Mouse (Mus musculus): ENCODE results near the gene Eya2. TPM values are rescaled to one million over a fixed set of nuclear protein-coding genes. Genes with fewer than 3 reads are reported as not detected.
A peak's percentile ranks its signal among the peaks of the same experiment; 100 is the strongest.
"Not testable (repeated sequence)": the region's sequence is repeated elsewhere in the genome, so short reads cannot be mapped to it uniquely, and the experiment has no call there.

Gene Eya2
- polyA plus RNA-seq, 1 experiment from 2014 or later = 4.2 TPM

DNA sequence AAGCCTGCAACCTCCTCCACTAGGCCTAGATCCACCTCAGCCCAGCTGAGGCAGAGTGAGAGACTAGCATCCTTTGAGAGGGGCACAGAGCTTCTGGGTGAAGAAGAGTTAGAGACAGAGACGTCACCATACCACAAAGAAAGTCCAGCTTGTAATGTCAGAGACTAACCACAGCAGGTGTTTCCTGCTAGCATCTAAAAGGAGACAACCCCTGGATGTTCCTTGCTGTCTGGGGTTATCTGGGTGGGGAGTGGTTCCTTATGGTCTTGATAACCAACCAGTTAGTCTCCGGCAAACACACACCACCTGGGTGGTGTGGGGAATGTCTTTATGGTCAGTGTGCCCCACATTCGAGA is 198.4 kb downstream of the Eya2 start:
- Histone ChIP-seq H3K4me2 (ENCODE audit: low read length) (no peak overlapping the region), H3K27me3 (replicated peaks; ENCODE audit: control insufficient read depth, insufficient read depth, low read length) (no peaks in the 10 kb centered on the region), H3K4me3 (ENCODE audit: low read depth, low read length) (no peak overlapping the region), H3K9me3 (replicated peaks; ENCODE audit: control insufficient read depth, low read length) (no peaks in the 10 kb centered on the region), H3K9ac (ENCODE audit: low read length) (no peak overlapping the region), H3K36me3 (ENCODE audit: control insufficient read depth, insufficient read depth, low read length) (peaks cover 85% of the 10 kb centered on the region), H3K27ac (ENCODE audit: low read depth, low read length) (no peak overlapping the region), H3K4me1 (ENCODE audit: control insufficient read depth, insufficient read depth, low read length) (peaks cover 4% of the 10 kb centered on the region; the same call in 1 of the 2 replicates)
- WGBS = 92% methylated on average over 3 of the region's 3 CpGs
- DNase-seq (ENCODE audit: low spot score) (no peak), ATAC-seq (no peak)

GRCm38 (mm10) chr2:165797876-165798275 is 203.0 kb downstream of the Eya2 start:
- Histone ChIP-seq H3K27ac (ENCODE audit: low read depth, low read length) (no peak overlapping the region), H3K9ac (ENCODE audit: low read length) (no peak overlapping the region), H3K4me3 (ENCODE audit: low read depth, low read length) (no peak overlapping the region), H3K36me3 (ENCODE audit: control insufficient read depth, insufficient read depth, low read length) (peaks cover 81% of the 10 kb centered on the region), H3K9me3 (replicated peaks; ENCODE audit: control insufficient read depth, low read length) (no peaks in the 10 kb centered on the region), H3K4me2 (ENCODE audit: low read length) (no peak overlapping the region), H3K27me3 (replicated peaks; ENCODE audit: control insufficient read depth, insufficient read depth, low read length) (no peaks in the 10 kb centered on the region), H3K4me1 (ENCODE audit: control insufficient read depth, insufficient read depth, low read length) (no peaks in the 10 kb centered on the region)
- no peak for DNase-seq (ENCODE audit: low spot score)
- no peak for ATAC-seq
- WGBS = 69% methylated on average over 8 of the region's 8 CpGs

- H3K27ac ChIP-seq (ENCODE audit: low read depth, low read length); H3K27me3 ChIP-seq (replicated peaks; ENCODE audit: control insufficient read depth, insufficient read depth, low read length); H3K4me2 ChIP-seq (ENCODE audit: low read length); H3K9ac ChIP-seq (ENCODE audit: low read length); ATAC-seq; H3K9me3 ChIP-seq (replicated peaks; ENCODE audit: control insufficient read depth, low read length); H3K4me1 ChIP-seq (ENCODE audit: control insufficient read depth, insufficient read depth, low read length); H3K4me3 ChIP-seq (ENCODE audit: low read depth, low read length); DNase-seq (ENCODE audit: low spot score): not testable (repeated sequence)
- WGBS = 95% methylated on average over 3 of the region's 3 CpGs
- H3K36me3 ChIP-seq (ENCODE audit: control insufficient read depth, insufficient read depth, low read length) = peaks cover 77% of the 10 kb centered on the region
Measured at GRCm38 (mm10) chr2:165800174-165800573, 205.3 kb downstream of the Eya2 start.

DNA sequence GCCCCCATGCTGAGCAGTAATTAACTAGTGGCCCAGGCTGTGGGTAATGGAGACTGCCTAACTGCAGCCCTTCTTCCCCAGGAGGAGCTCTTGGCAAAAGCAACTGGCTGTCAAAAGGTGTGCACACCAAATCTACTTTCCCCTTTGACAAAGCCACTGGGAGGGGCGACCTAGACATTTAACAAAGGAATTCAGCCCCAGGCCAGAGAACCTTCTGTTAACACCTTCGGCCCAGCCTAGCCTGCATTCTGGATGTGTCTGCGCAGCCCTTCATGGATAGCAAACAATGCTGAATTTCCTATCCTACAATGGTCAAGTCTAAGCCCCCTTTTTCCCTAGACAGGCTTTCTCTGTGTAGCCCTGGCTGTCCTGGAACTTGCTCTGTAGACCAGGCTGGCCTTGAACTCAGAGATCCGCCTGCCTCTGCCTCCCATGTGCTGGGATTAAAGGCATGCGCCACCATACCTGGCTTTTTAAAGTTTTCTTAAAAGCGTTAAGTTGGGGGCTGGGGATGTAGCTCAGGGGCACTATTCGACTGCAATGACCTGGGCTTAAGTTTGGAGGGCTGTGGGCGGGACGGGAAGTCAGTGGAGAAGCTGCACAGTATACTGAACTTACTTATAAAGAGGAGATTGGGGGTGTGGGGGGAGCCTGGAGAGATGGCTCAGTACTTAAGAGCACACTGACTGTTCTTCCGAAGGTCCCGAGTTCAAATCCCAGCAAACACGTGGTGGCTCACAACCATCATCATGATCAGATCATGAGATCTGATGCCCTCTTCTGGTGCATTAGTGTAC is 213.5 kb downstream of the Eya2 start:
- H3K9me3 ChIP-seq (replicated peaks; ENCODE audit: control insufficient read depth, low read length) = no peaks in the 10 kb centered on the region
- H3K4me3 ChIP-seq (ENCODE audit: low read depth, low read length) = no peak overlapping the region
- no peak overlapping the region for H3K9ac ChIP-seq (ENCODE audit: low read length)
- 95% methylated on average over 12 of the region's 12 CpGs for WGBS
- H3K27me3 ChIP-seq (replicated peaks; ENCODE audit: control insufficient read depth, insufficient read depth, low read length) = no peaks in the 10 kb centered on the region
- H3K4me2 ChIP-seq (ENCODE audit: low read length) = no peak overlapping the region
- no peaks in the 10 kb centered on the region for H3K4me1 ChIP-seq (ENCODE audit: control insufficient read depth, insufficient read depth, low read length)
- H3K27ac ChIP-seq (ENCODE audit: low read depth, low read length) = no peak overlapping the region
- DNase-seq (ENCODE audit: low spot score) (no peak), ATAC-seq (no peak)
- peaks cover 88% of the 10 kb centered on the region for H3K36me3 ChIP-seq (ENCODE audit: control insufficient read depth, insufficient read depth, low read length)

- DNase-seq (ENCODE audit: low spot score) = no peak
- no peaks in the 10 kb centered on the region for H3K9me3 ChIP-seq (replicated peaks; ENCODE audit: control insufficient read depth, low read length)
- H3K36me3 ChIP-seq (ENCODE audit: control insufficient read depth, insufficient read depth, low read length) = peaks cover 94% of the 10 kb centered on the region
- no peaks in the 10 kb centered on the region for H3K27me3 ChIP-seq (replicated peaks; ENCODE audit: control insufficient read depth, insufficient read depth, low read length)
- WGBS = 92% methylated on average over 5 of the region's 5 CpGs
- no peak overlapping the region for H3K4me3 ChIP-seq (ENCODE audit: low read depth, low read length)
- H3K4me2 ChIP-seq (ENCODE audit: low read length) = no peak overlapping the region
- no peak overlapping the region for H3K27ac ChIP-seq (ENCODE audit: low read depth, low read length)
- H3K9ac ChIP-seq (ENCODE audit: low read length) = no peak overlapping the region
- no peaks in the 10 kb centered on the region for H3K4me1 ChIP-seq (ENCODE audit: control insufficient read depth, insufficient read depth, low read length)
- ATAC-seq = no peak
Measured at GRCm38 (mm10) chr2:165809091-165809490, 214.3 kb downstream of the Eya2 start.

DNA sequence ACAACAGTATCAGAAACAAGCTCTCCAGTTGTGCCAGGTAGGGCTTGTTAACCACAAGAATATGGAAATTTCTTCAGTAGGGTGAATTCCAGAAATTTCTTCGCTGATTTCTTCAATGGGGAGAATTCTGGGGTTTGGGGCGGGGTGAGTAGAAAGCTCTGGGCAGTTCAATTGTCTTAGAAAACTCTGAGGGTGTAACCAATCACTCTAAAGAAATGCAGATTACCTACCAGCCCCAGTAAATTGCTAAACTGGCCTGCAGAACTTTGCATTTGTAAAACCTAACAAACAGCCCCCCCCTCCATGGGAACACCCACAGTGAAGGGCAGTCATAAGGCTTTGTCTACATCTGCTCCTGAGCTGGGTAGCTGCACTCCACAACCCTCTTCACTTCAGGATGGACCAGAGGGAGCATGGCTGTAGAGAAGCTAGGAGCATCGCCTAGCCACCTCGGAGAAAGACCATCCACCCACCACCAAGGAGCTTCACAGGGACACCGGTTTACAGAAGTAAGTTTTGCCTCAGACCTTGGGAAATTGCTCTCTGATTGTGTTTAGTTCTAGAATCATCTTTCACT is 215.2 kb downstream of the Eya2 start:
- Histone ChIP-seq H3K36me3 (ENCODE audit: control insufficient read depth, insufficient read depth, low read length) (peaks cover 94% of the 10 kb centered on the region), H3K4me3 (ENCODE audit: low read depth, low read length) (no peak overlapping the region), H3K9me3 (replicated peaks; ENCODE audit: control insufficient read depth, low read length) (no peaks in the 10 kb centered on the region), H3K9ac (ENCODE audit: low read length) (no peak overlapping the region), H3K27ac (ENCODE audit: low read depth, low read length) (no peak overlapping the region), H3K4me2 (ENCODE audit: low read length) (no peak overlapping the region), H3K27me3 (replicated peaks; ENCODE audit: control insufficient read depth, insufficient read depth, low read length) (no peaks in the 10 kb centered on the region), H3K4me1 (ENCODE audit: control insufficient read depth, insufficient read depth, low read length) (no peaks in the 10 kb centered on the region)
- ATAC-seq (no peak), DNase-seq (ENCODE audit: low spot score) (no peak)
- 86% methylated on average over 5 of the region's 5 CpGs for WGBS

DNA sequence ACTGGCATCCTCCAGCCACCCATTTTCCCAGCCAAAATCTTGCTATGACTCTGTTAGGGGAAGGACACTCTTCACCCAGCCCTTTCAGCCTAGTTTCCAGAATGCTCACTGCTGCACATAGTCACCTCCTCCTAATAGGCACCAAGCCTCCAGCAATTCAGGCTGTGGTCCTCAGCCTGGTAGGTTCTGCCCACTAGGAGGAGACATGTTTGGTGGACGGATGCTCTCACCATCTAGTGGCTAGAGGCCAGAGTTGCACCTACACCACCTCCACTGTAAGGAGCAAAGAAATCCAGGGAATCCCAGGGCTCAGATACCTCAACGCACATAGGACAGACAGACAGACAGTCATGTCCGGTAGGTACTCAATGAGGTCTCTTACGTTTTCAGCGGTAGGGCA is 216.7 kb downstream of the Eya2 start:
- 69% methylated on average over 5 of the region's 5 CpGs for WGBS
- Histone ChIP-seq H3K36me3 (ENCODE audit: control insufficient read depth, insufficient read depth, low read length) (peaks cover 89% of the 10 kb centered on the region), H3K9ac (ENCODE audit: low read length) (no peak overlapping the region), H3K9me3 (replicated peaks; ENCODE audit: control insufficient read depth, low read length) (no peaks in the 10 kb centered on the region), H3K27ac (ENCODE audit: low read depth, low read length) (no peak overlapping the region), H3K27me3 (replicated peaks; ENCODE audit: control insufficient read depth, insufficient read depth, low read length) (no peaks in the 10 kb centered on the region), H3K4me3 (ENCODE audit: low read depth, low read length) (no peak overlapping the region), H3K4me1 (ENCODE audit: control insufficient read depth, insufficient read depth, low read length) (no peaks in the 10 kb centered on the region), H3K4me2 (ENCODE audit: low read length) (no peak overlapping the region)
- DNase-seq (ENCODE audit: low spot score) (peak; percentile 46), ATAC-seq (no peak)

- H3K4me2 ChIP-seq (ENCODE audit: low read length) = no peak overlapping the region
- H3K9me3 ChIP-seq (replicated peaks; ENCODE audit: control insufficient read depth, low read length) = no peaks in the 10 kb centered on the region
- no peak for ATAC-seq
- H3K27ac ChIP-seq (ENCODE audit: low read depth, low read length) = no peak overlapping the region
- H3K4me3 ChIP-seq (ENCODE audit: low read depth, low read length) = no peak overlapping the region
- no peak overlapping the region for H3K9ac ChIP-seq (ENCODE audit: low read length)
- H3K36me3 ChIP-seq (ENCODE audit: control insufficient read depth, insufficient read depth, low read length) = peaks cover 90% of the 10 kb centered on the region
- H3K27me3 ChIP-seq (replicated peaks; ENCODE audit: control insufficient read depth, insufficient read depth, low read length) = no peaks in the 10 kb centered on the region
- H3K4me1 ChIP-seq (ENCODE audit: control insufficient read depth, insufficient read depth, low read length) = no peaks in the 10 kb centered on the region
- no peak for DNase-seq (ENCODE audit: low spot score)
- WGBS = 90% methylated on average over 8 of the region's 8 CpGs
Measured at GRCm38 (mm10) chr2:165812889-165813288, 218.1 kb downstream of the Eya2 start.

- H3K4me2 ChIP-seq (ENCODE audit: low read length) = no peak overlapping the region
- H3K9me3 ChIP-seq (replicated peaks; ENCODE audit: control insufficient read depth, low read length) = no peaks in the 10 kb centered on the region
- ATAC-seq = no peak
- 86% methylated on average over 25 of the region's 28 CpGs for WGBS
- DNase-seq (ENCODE audit: low spot score) = peak; percentile 32
- H3K36me3 ChIP-seq (ENCODE audit: control insufficient read depth, insufficient read depth, low read length) = peaks cover 88% of the 10 kb centered on the region
- H3K4me1 ChIP-seq (ENCODE audit: control insufficient read depth, insufficient read depth, low read length) = no peaks in the 10 kb centered on the region
- no peaks in the 10 kb centered on the region for H3K27me3 ChIP-seq (replicated peaks; ENCODE audit: control insufficient read depth, insufficient read depth, low read length)
- H3K9ac ChIP-seq (ENCODE audit: low read length) = no peak overlapping the region
- no peak overlapping the region for H3K4me3 ChIP-seq (ENCODE audit: low read depth, low read length)
- H3K27ac ChIP-seq (ENCODE audit: low read depth, low read length) = no peak overlapping the region
Measured at GRCm38 (mm10) chr2:165815103-165815880, 220.5 kb downstream of the Eya2 start.
